Mouse (Mus musculus) left cerebral cortex, adult 8-10 months (tissue): ENCODE results near the gene D16Ertd472e. TPM values are rescaled to one million over a fixed set of nuclear protein-coding genes. Genes with fewer than 3 reads are reported as not detected.
"Not testable (repeated sequence)": the region's sequence is repeated elsewhere in the genome, so short reads cannot be mapped to it uniquely, and the experiment has no call there.

Experiments used
- DNase-seq, 2 experiments: peaks; one replicate each; pipeline ENCODE4 v3.0.0; 2022; ENCODE audit warnings: low spot score in 2 of 2
- total RNA-seq, 4 experiments: library from RNA; stranded (reverse); gene quantifications; 2 replicates each; pipeline ENCODE4 v1.2.4; 2022

D16Ertd472e gene
- total RNA-seq, 4 experiments from 2014 or later, result 8.8 to 10.7 (median 10.2) TPM

DNA sequence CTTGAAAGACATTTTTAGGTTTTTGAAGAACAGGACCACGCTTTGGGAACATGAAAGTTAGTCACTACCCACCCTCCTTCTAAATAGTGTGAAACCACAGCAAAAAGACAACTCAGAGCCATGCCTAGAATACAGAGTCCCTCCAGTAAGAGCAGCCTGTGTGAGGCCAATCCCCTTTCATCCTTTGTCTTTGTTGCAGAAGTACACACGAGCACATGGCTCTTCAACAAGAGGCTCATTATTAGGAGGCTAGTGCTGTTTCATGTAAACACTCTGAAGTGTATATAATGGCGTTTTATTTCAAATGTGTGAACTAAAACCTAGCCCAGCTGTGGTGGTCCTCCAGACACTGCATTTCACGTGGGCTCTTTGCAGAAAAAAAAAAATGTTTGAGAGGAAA, 3.5 kb downstream of the D16Ertd472e start:
- DNase-seq, result no peak

DNA sequence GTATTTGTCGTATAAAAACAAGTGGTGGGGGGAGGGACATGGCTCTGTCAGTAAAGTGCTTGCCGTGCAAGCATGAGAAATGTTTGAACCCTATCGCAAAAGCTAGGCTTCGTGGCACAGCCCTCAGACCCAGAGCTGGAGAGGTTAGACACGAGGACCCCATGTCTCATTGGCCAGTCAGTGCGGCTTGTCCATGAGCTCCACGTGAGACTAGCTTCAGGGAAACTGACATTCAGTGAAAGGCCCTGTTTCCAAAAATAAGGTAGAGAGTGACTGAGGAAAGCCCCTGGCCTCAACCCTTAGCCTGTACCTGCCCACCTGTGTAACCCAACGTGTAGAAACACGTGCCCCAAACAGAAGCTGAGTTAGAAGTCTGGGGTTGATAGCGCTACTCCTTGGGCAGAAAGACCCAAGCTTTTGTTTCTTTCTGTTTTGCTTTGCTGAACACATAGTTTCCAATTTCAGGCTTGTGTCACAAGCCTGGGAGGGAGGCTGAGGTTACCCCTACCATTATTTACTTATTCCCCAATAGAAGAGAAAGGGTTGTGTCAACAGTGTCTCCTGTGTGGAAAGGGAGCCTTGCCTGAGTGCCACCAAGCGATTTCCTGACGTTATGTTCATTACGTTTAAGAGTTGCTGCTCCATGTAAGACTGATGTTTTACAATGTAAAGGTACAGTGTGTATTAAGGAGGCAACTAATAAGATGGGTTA, 12.2 kb downstream of the D16Ertd472e start:
- no peak for DNase-seq

DNA sequence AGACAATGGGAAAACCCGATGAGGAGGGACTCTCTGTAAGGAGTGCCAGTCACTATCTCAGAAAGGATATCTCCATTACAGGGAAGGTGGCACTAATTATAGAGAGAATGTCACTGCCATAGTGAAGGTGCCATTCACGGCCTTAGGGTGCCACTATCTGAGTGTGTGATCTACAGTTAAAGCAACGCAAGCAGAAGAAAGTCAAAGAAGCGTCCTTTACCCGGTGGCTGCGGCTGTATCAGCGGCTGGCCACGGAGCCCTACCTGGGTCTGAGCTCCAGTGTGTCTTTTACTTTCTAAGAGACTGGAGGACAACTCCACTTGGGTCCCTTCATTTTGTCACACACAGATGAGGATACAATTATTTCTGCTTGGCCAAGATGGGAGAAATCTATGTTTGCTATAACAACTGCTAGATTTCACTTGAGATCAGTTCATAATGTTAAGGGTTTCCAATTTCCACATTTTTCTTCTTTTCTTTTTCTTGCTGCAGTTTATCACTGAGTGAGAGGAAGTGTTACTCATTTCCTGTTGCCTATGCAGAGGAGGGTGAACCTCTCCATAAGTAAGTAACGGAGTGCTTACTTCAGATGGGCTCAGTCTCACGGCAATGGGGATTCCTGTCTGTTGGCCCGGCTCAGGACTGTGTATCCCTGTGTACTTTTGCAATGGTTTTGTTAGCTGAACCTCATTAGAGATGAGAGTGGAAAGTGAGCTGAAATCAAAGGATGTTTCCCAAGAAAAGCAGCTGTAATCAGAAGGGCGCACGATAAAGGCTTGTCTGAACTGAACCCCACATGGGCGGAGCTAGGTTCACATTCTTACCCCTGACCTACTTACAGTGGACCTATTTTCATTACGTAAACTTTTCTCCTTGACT, 13.2 kb downstream of the D16Ertd472e start:
- no peak for DNase-seq

GRCm38 (mm10) chr16:78560627-78561026, 15.9 kb downstream of the D16Ertd472e start:
- peak in 1 of 2 experiments; percentile 30 for DNase-seq

DNA sequence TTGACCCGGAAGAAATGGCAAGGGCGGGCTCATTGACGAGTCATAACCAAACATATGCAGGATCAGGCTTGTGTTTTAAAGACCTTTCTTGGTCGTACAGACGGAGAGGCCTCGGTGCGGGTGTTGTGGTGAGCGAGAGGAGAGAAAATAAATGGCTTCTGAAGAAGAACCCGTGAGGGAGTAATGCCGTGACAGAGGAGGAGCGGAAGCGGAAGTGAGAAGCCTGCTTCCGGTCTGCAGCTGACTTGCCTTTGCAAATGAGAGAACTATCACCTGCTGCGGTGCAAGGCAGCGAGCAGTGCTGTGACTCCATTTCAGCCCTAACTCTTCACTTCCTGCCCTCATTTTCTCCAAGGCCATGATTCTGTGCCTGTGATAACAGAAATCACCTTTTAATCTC, 16.4 kb downstream of the D16Ertd472e start:
- no peak for DNase-seq

- DNase-seq, result no peak
These were observed 18.9 kb downstream of the D16Ertd472e start for GRCm38 (mm10) chr16:78557573-78557972.

- DNase-seq, result no peak
These were observed 21.4 kb downstream of the D16Ertd472e start for GRCm38 (mm10) chr16:78554911-78555648.

- DNase-seq, result no peak
These were observed 29.1 kb downstream of the D16Ertd472e start for GRCm38 (mm10) chr16:78547367-78547766.

GRCm38 (mm10) chr16:78546529-78546928, 30.0 kb downstream of the D16Ertd472e start:
- no peak for DNase-seq

GRCm38 (mm10) chr16:78540376-78541246, 35.9 kb downstream of the D16Ertd472e start:
- no peak for DNase-seq

DNA sequence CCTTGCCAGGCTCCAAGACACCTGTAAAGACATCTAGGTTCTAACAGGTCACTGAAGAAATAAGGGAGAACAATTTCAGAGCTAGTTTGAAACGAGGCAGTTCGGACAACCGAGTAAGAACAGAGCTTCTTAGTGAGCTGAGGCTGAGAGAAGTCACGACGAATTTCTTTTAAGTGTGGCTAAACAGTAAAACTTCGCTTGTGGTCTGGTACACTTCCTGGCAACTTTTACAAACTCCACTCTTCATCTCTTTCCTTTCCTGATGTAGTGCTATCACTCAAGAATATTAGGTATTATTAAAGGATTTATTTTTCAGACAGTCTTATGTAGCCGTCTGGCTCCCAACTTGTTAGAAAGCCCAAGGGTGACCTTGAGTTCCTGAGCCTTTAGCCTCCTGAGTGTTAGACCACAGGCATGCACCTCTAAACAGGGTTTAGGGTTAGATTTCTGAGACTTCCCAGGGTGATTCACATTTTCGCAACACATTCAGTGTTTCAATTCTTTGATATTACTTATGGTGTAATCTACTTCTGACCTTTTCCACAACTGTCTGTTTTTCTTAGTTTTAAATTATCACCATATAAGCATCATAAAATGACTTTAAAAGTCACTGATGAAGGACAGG, 38.6 kb downstream of the D16Ertd472e start:
- DNase-seq, result no peak

DNA sequence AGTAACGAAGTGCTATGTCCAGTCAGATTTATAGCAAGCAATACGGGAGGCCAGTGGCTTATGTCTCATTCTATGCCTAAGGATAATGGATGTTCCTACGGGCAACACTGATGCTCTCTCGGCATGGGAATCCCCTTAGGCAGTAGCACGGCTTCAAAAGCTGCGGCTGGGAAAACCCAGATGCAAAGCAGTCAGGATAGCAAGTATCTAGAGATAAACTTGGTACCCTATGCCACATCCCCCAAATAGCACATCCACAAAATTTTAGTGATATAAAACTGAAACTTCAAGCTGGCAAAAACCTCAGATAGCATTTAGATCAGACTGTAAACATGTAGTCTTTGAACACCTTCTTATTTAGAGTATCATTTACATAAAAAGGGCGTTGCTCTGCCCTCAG, 39.2 kb downstream of the D16Ertd472e start:
- no peak for DNase-seq

DNA sequence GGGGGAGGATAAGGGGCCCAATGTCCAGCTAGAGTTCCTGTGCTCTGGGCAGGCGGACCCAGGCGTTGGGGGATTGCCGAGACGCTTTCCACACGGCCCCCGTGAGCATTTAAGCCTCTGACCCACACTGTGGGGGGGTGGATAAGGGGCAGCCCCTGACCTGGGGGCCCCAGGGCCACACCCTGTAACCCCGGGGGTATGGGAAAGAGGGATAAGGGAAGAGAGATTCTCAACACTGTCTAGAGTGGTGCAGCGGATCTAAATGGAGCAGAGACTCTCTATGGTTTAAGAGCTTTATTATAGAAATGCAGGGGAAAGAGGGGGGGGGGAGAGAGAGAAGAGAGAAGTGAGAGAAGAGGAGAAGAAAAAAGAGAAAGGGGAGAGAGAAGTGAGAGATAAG, 42.0 kb downstream of the D16Ertd472e start:
- DNase-seq, result no peak

- no peak for DNase-seq
These were observed 44.4 kb downstream of the D16Ertd472e start for GRCm38 (mm10) chr16:78531957-78532605.

DNA sequence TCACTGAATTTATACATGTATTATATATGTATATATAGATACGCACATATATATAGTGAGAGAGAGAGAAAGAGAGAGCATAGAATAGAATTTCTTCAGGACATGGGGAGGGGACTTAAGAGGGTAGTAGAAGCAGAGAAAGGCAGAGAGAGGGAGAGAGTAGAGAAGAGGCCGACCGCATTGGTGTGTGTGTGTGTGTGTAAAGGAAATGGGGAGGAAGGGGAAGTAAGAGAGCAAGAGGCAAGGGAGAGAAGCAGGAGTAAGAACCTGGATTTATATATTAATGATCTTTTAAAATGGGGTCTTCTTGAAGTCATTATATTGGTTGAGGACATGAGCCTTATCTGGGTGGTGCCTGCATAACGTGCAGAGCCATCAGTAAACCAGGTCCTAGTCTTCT, 53.5 kb downstream of the D16Ertd472e start:
- no peak for DNase-seq

GRCm38 (mm10) chr16:78518697-78519096, 57.8 kb downstream of the D16Ertd472e start:
- DNase-seq, result no peak

DNA sequence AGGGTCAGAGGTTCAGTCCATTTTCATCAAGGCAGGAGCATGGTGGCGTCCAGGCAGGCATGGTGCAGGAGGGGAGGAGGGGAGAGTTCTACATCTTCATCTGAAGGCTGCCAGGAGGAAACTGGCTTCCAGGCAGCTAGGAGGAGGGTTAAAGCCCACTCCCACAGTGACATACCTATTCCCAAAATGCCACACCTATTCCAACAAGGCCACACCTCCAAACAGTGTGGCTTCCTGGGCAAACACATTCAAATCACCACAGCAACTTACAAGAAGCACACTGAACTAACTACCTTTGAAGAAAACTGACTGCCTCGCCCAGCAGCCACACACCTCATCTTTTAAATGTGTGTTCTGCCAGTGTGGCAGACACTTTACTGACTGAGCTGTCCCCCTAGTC, 59.3 kb downstream of the D16Ertd472e start:
- DNase-seq, result no peak

- DNase-seq, result no peak
These were observed 65.0 kb downstream of the D16Ertd472e start for GRCm38 (mm10) chr16:78511526-78511925.

DNA sequence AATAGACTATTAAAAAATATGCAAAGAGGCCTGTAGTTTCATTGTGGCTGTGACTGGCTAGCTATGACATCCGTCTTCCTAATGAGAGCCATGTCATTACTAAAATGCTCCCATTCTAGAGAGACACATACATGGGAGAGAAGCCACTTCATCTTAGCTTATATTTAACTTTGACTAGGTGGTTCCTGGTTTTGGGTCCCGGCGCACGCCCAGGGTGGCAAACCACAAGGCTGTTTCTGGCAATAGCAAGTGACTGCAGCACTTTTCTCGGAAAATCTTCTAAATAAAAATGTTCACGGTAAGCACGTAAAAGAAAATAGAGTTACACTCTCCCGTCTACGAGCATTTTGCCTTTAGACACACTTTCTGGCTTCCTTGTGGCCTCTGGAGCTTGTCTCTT, 74.0 kb downstream of the D16Ertd472e start:
- no peak for DNase-seq

- DNase-seq, result not testable (repeated sequence)
These were observed 83.8 kb downstream of the D16Ertd472e start for GRCm38 (mm10) chr16:78492696-78493095.
